Mouse (Mus musculus): ENCODE data around the gene Ptprs. TPM values are rescaled to one million over a fixed set of nuclear protein-coding genes. Genes with fewer than 3 reads are reported as not detected.
"Not testable (repeated sequence)": the region's sequence is repeated elsewhere in the genome, so short reads cannot be mapped to it uniquely, and the experiment has no call there.

Gene Ptprs
- total and polyA plus RNA-seq, 2 experiments from 2014 or later, result 15.7 to 136 TPM

GRCm38 (mm10) chr17:56509021-56509640, 32.8 kb upstream of the Ptprs start:
- Histone ChIP-seq H3K27me3 (ENCODE audit: control insufficient read depth, insufficient read depth, low read length) (peaks cover 53% of the 10 kb centered on the region), H3K9ac (replicated peaks; ENCODE audit: low read depth, low read length) (no peak overlapping the region), H3K4me2 (ENCODE audit: low read depth, low read length) (no peak overlapping the region), H3K9me3 (replicated peaks; ENCODE audit: control insufficient read depth, low read length) (no peaks in the 10 kb centered on the region), H3K4me1 (ENCODE audit: control insufficient read depth, insufficient read depth) (peaks cover 5% of the 10 kb centered on the region; the same call in 1 of the 2 replicates), H3K4me3 (ENCODE audit: low read depth, low read length) (no peak overlapping the region), H3K27ac (ENCODE audit: low read depth) (no peak overlapping the region), H3K36me3 (replicated peaks; ENCODE audit: control insufficient read depth, insufficient read depth, low read length) (no peaks in the 10 kb centered on the region)
- DNase-seq (ENCODE audit: low spot score) (no peak), ATAC-seq (ENCODE audit: insufficient read depth, low read depth) (no peak)
- WGBS, result 47% methylated on average over 10 of the region's 10 CpGs
- TF ChIP-seq CTCF (IDR thresholded peaks at IDR 0.05; ENCODE audit: low read depth) (no peak), EP300 (IDR thresholded peaks at IDR 0.05; ENCODE audit: low read depth) (no peak)

GRCm38 (mm10) chr17:56507161-56508068, 31.1 kb upstream of the Ptprs start:
- no peak for TF ChIP-seq CTCF (IDR thresholded peaks at IDR 0.05; ENCODE audit: low read depth)
- H3K27ac ChIP-seq (ENCODE audit: low read depth), result peak overlapping the region; percentile 85
- H3K4me3 ChIP-seq (ENCODE audit: low read depth, low read length), result peak overlapping the region; percentile 69
- peaks cover 38% of the 10 kb centered on the region for H3K27me3 ChIP-seq (ENCODE audit: control insufficient read depth, insufficient read depth, low read length)
- H3K9me3 ChIP-seq (replicated peaks; ENCODE audit: control insufficient read depth, low read length), result no peaks in the 10 kb centered on the region
- DNase-seq (ENCODE audit: low spot score) (peak; percentile 96), ATAC-seq (ENCODE audit: insufficient read depth, low read depth) (peak; percentile 98)
- WGBS, result under 1% methylated on average over 42 of the region's 42 CpGs
- H3K4me2 ChIP-seq (ENCODE audit: low read depth, low read length), result peak overlapping the region; percentile 98
- H3K9ac ChIP-seq (replicated peaks; ENCODE audit: low read depth, low read length), result peak overlapping the region; percentile 76
- H3K4me1 ChIP-seq (ENCODE audit: control insufficient read depth, insufficient read depth), result peaks cover 5% of the 10 kb centered on the region; the same call in 1 of the 2 replicates
- H3K36me3 ChIP-seq (replicated peaks; ENCODE audit: control insufficient read depth, insufficient read depth, low read length), result no peaks in the 10 kb centered on the region

- ATAC-seq (ENCODE audit: insufficient read depth, low read depth) (no peak), DNase-seq (ENCODE audit: low spot score) (no peak)
- peak overlapping the region; percentile 76 for H3K9ac ChIP-seq (replicated peaks; ENCODE audit: low read depth, low read length)
- 51% methylated on average over 15 of the region's 15 CpGs for WGBS
- H3K4me3 ChIP-seq (ENCODE audit: low read depth, low read length), result peak overlapping the region; percentile 69
- H3K9me3 ChIP-seq (replicated peaks; ENCODE audit: control insufficient read depth, low read length), result no peaks in the 10 kb centered on the region
- peak overlapping the region; percentile 98 for H3K4me2 ChIP-seq (ENCODE audit: low read depth, low read length)
- H3K27ac ChIP-seq (ENCODE audit: low read depth), result peak overlapping the region; percentile 85; the same call in 1 of the 2 replicates
- TF ChIP-seq CTCF (IDR thresholded peaks at IDR 0.05; ENCODE audit: low read depth) (no peak), EP300 (IDR thresholded peaks at IDR 0.05; ENCODE audit: low read depth) (no peak)
- peaks cover 29% of the 10 kb centered on the region for H3K27me3 ChIP-seq (ENCODE audit: control insufficient read depth, insufficient read depth, low read length)
- H3K36me3 ChIP-seq (replicated peaks; ENCODE audit: control insufficient read depth, insufficient read depth, low read length), result no peaks in the 10 kb centered on the region
- H3K4me1 ChIP-seq (ENCODE audit: control insufficient read depth, insufficient read depth), result peaks cover 5% of the 10 kb centered on the region; the same call in 1 of the 2 replicates
Measured at GRCm38 (mm10) chr17:56506417-56507065, 30.3 kb upstream of the Ptprs start.

- DNase-seq (ENCODE audit: low spot score) (no peak), ATAC-seq (ENCODE audit: insufficient read depth, low read depth) (no peak)
- Histone ChIP-seq H3K27ac (ENCODE audit: low read depth) (no peak overlapping the region), H3K9me3 (replicated peaks; ENCODE audit: control insufficient read depth, low read length) (no peaks in the 10 kb centered on the region), H3K4me1 (ENCODE audit: control insufficient read depth, insufficient read depth) (peaks cover 5% of the 10 kb centered on the region; the same call in 1 of the 2 replicates), H3K36me3 (replicated peaks; ENCODE audit: control insufficient read depth, insufficient read depth, low read length) (no peaks in the 10 kb centered on the region), H3K27me3 (ENCODE audit: control insufficient read depth, insufficient read depth, low read length) (peaks cover 17% of the 10 kb centered on the region), H3K4me2 (ENCODE audit: low read depth, low read length) (no peak overlapping the region), H3K4me3 (ENCODE audit: low read depth, low read length) (no peak overlapping the region), H3K9ac (replicated peaks; ENCODE audit: low read depth, low read length) (no peak overlapping the region)
- 76% methylated on average over 10 of the region's 10 CpGs for WGBS
- TF ChIP-seq EP300 (IDR thresholded peaks at IDR 0.05; ENCODE audit: low read depth) (no peak), CTCF (IDR thresholded peaks at IDR 0.05; ENCODE audit: low read depth) (no peak)
Measured at GRCm38 (mm10) chr17:56505401-56505800, 29.1 kb upstream of the Ptprs start.

- no peak overlapping the region for H3K4me3 ChIP-seq (ENCODE audit: low read depth, low read length)
- ATAC-seq (ENCODE audit: insufficient read depth, low read depth), result no peak
- 0 out of 2 replicates have a peak, but pooled peaks cover 3% of the 10 kb centered on the region for H3K9me3 ChIP-seq (replicated peaks; ENCODE audit: control insufficient read depth, low read length)
- 29% methylated on average over 9 of the region's 9 CpGs for WGBS
- no peaks in the 10 kb centered on the region for H3K36me3 ChIP-seq (replicated peaks; ENCODE audit: control insufficient read depth, insufficient read depth, low read length)
- no peak overlapping the region for H3K27ac ChIP-seq (ENCODE audit: low read depth)
- H3K9ac ChIP-seq (replicated peaks; ENCODE audit: low read depth, low read length), result no peak overlapping the region
- DNase-seq (ENCODE audit: low spot score), result no peak
- TF ChIP-seq EP300 (IDR thresholded peaks at IDR 0.05; ENCODE audit: low read depth), result no peak
- no peak for TF ChIP-seq CTCF (IDR thresholded peaks at IDR 0.05; ENCODE audit: low read depth)
- no peaks in the 10 kb centered on the region for H3K27me3 ChIP-seq (ENCODE audit: control insufficient read depth, insufficient read depth, low read length)
- no peak overlapping the region for H3K4me2 ChIP-seq (ENCODE audit: low read depth, low read length)
- H3K4me1 ChIP-seq (ENCODE audit: control insufficient read depth, insufficient read depth), result peaks cover 5% of the 10 kb centered on the region; the same call in 1 of the 2 replicates
Measured at GRCm38 (mm10) chr17:56502526-56502925, 26.2 kb upstream of the Ptprs start.

GRCm38 (mm10) chr17:56501635-56502400, 25.5 kb upstream of the Ptprs start:
- 44% methylated on average over 2 of the region's 2 CpGs for WGBS
- ATAC-seq (ENCODE audit: insufficient read depth, low read depth); H3K4me3 ChIP-seq (ENCODE audit: low read depth, low read length); DNase-seq (ENCODE audit: low spot score); H3K4me2 ChIP-seq (ENCODE audit: low read depth, low read length); H3K27me3 ChIP-seq (ENCODE audit: control insufficient read depth, insufficient read depth, low read length); H3K36me3 ChIP-seq (replicated peaks; ENCODE audit: control insufficient read depth, insufficient read depth, low read length); H3K27ac ChIP-seq (ENCODE audit: low read depth); H3K9ac ChIP-seq (replicated peaks; ENCODE audit: low read depth, low read length); H3K9me3 ChIP-seq (replicated peaks; ENCODE audit: control insufficient read depth, low read length); H3K4me1 ChIP-seq (ENCODE audit: control insufficient read depth, insufficient read depth): not testable (repeated sequence)

All from heart, postnatal 0 days (tissue).